Mouse (Mus musculus): ENCODE measurements around the gene Mmp28. TPM values are rescaled to one million over a fixed set of nuclear protein-coding genes. Genes with fewer than 3 reads are reported as not detected.
A peak's percentile ranks its signal among the peaks of the same experiment; 100 is the strongest.

Mmp28 gene
- polyA plus RNA-seq, 1 experiment from 2014 or later, result 0.47 TPM

- H3K4me2 ChIP-seq, result no peak overlapping the region
- DNase-seq (no peak), ATAC-seq (ENCODE audit: low read depth) (no peak)
- H3K36me3 ChIP-seq, result no peaks in the 10 kb centered on the region
- no peak overlapping the region for H3K9ac ChIP-seq
- H3K4me3 ChIP-seq (replicated peaks), result no peak overlapping the region
- H3K27ac ChIP-seq, result no peak overlapping the region
- peaks cover 7% of the 10 kb centered on the region; the same call in 1 of the 2 replicates for H3K4me1 ChIP-seq (replicated peaks)
- peaks cover 68% of the 10 kb centered on the region for H3K27me3 ChIP-seq
- 59% methylated on average over 10 of the region's 10 CpGs for WGBS (ENCODE audit: insufficient replicate concordance)
- no peaks in the 10 kb centered on the region for H3K9me3 ChIP-seq (replicated peaks)
These were observed 1.3 kb downstream of the Mmp28 start for GRCm38 (mm10) chr11:83461462-83462027.

GRCm38 (mm10) chr11:83457912-83458601 lies 4.8 kb downstream of the Mmp28 start:
- Histone ChIP-seq H3K27ac (no peak overlapping the region), H3K9me3 (replicated peaks) (no peaks in the 10 kb centered on the region), H3K4me2 (no peak overlapping the region), H3K9ac (no peak overlapping the region), H3K4me3 (replicated peaks) (no peak overlapping the region), H3K36me3 (no peaks in the 10 kb centered on the region), H3K4me1 (replicated peaks) (peaks cover 33% of the 10 kb centered on the region), H3K27me3 (peaks cover 45% of the 10 kb centered on the region)
- WGBS (ENCODE audit: insufficient replicate concordance), result 59% methylated on average over 9 of the region's 9 CpGs
- no peak for DNase-seq
- no peak for ATAC-seq (ENCODE audit: low read depth)

GRCm38 (mm10) chr11:83457257-83457656 lies 5.6 kb downstream of the Mmp28 start:
- H3K27ac ChIP-seq, result no peak overlapping the region
- no peaks in the 10 kb centered on the region for H3K36me3 ChIP-seq
- no peak overlapping the region for H3K4me3 ChIP-seq (replicated peaks)
- peaks cover 26% of the 10 kb centered on the region for H3K4me1 ChIP-seq (replicated peaks)
- peaks cover 37% of the 10 kb centered on the region for H3K27me3 ChIP-seq
- DNase-seq (no peak), ATAC-seq (ENCODE audit: low read depth) (no peak)
- H3K9me3 ChIP-seq (replicated peaks), result no peaks in the 10 kb centered on the region
- H3K4me2 ChIP-seq, result no peak overlapping the region
- no peak overlapping the region for H3K9ac ChIP-seq
- WGBS (ENCODE audit: insufficient replicate concordance), result 34% methylated on average over 7 of the region's 7 CpGs

- H3K27ac ChIP-seq, result no peak overlapping the region
- 43% methylated on average over 3 of the region's 3 CpGs for WGBS (ENCODE audit: insufficient replicate concordance)
- DNase-seq, result no peak
These were observed 7.3 kb downstream of the Mmp28 start for GRCm38 (mm10) chr11:83455608-83456007.

GRCm38 (mm10) chr11:83454548-83454947 lies 8.3 kb downstream of the Mmp28 start:
- Histone ChIP-seq H3K4me1 (replicated peaks) (peaks cover 27% of the 10 kb centered on the region), H3K9ac (no peak overlapping the region), H3K4me2 (0 out of 2 replicates have a peak overlapping the region, but pooled peaks have one; percentile 2), H3K36me3 (no peaks in the 10 kb centered on the region), H3K27me3 (peaks cover 11% of the 10 kb centered on the region), H3K27ac (no peak overlapping the region), H3K9me3 (replicated peaks) (no peaks in the 10 kb centered on the region), H3K4me3 (replicated peaks) (no peak overlapping the region)
- ATAC-seq (ENCODE audit: low read depth) (peak; percentile 50; the same call in 1 of the 2 replicates), DNase-seq (no peak)
- 4% methylated on average over 4 of the region's 4 CpGs for WGBS (ENCODE audit: insufficient replicate concordance)

More at GRCm38 (mm10) chr11:83455608-83456007, 7.3 kb downstream of the Mmp28 start:
- Histone ChIP-seq H3K27me3 (peaks cover 21% of the 10 kb centered on the region), H3K4me3 (replicated peaks) (no peak overlapping the region), H3K36me3 (no peaks in the 10 kb centered on the region), H3K4me1 (replicated peaks) (peaks cover 26% of the 10 kb centered on the region), H3K9ac (no peak overlapping the region), H3K9me3 (replicated peaks) (no peaks in the 10 kb centered on the region), H3K4me2 (no peak overlapping the region)
- no peak for ATAC-seq (ENCODE audit: low read depth)

GRCm38 (mm10) chr11:83451281-83451680 lies 11.6 kb downstream of the Mmp28 start:
- Histone ChIP-seq H3K9ac (no peak overlapping the region), H3K4me2 (no peak overlapping the region), H3K27ac (no peak overlapping the region), H3K4me3 (replicated peaks) (no peak overlapping the region), H3K4me1 (replicated peaks) (peaks cover 50% of the 10 kb centered on the region), H3K36me3 (no peaks in the 10 kb centered on the region), H3K27me3 (peaks cover 16% of the 10 kb centered on the region), H3K9me3 (replicated peaks) (no peaks in the 10 kb centered on the region)
- ATAC-seq (ENCODE audit: low read depth) (no peak), DNase-seq (no peak)
- 80% methylated on average over 10 of the region's 10 CpGs for WGBS (ENCODE audit: insufficient replicate concordance)

- peaks cover 43% of the 10 kb centered on the region for H3K4me1 ChIP-seq (replicated peaks)
These were observed 12.3 kb downstream of the Mmp28 start for GRCm38 (mm10) chr11:83450550-83450949.

GRCm38 (mm10) chr11:83449298-83449697 lies 13.6 kb downstream of the Mmp28 start:
- Histone ChIP-seq H3K27ac (no peak overlapping the region), H3K27me3 (peaks cover 31% of the 10 kb centered on the region), H3K4me1 (replicated peaks) (peaks cover 37% of the 10 kb centered on the region), H3K4me3 (replicated peaks) (no peak overlapping the region), H3K9me3 (replicated peaks) (no peaks in the 10 kb centered on the region), H3K36me3 (no peaks in the 10 kb centered on the region), H3K4me2 (no peak overlapping the region), H3K9ac (no peak overlapping the region)
- ATAC-seq (ENCODE audit: low read depth), result no peak
- 26% methylated on average over 4 of the region's 4 CpGs for WGBS (ENCODE audit: insufficient replicate concordance)
- DNase-seq, result no peak

More at GRCm38 (mm10) chr11:83450550-83450949, 12.3 kb downstream of the Mmp28 start:
- H3K4me2 ChIP-seq, result no peak overlapping the region
- ATAC-seq (ENCODE audit: low read depth) (no peak), DNase-seq (no peak)
- H3K27ac ChIP-seq, result no peak overlapping the region
- no peaks in the 10 kb centered on the region for H3K36me3 ChIP-seq
- no peaks in the 10 kb centered on the region for H3K9me3 ChIP-seq (replicated peaks)
- no peak overlapping the region for H3K4me3 ChIP-seq (replicated peaks)
- 36% methylated on average over 1 of the region's 1 CpGs for WGBS (ENCODE audit: insufficient replicate concordance)
- peaks cover 21% of the 10 kb centered on the region for H3K27me3 ChIP-seq
- H3K9ac ChIP-seq, result no peak overlapping the region

- Histone ChIP-seq H3K4me2 (no peak overlapping the region), H3K27ac (no peak overlapping the region), H3K27me3 (peaks cover 35% of the 10 kb centered on the region), H3K36me3 (no peaks in the 10 kb centered on the region), H3K9ac (no peak overlapping the region), H3K9me3 (replicated peaks) (no peaks in the 10 kb centered on the region), H3K4me3 (replicated peaks) (no peak overlapping the region), H3K4me1 (replicated peaks) (peaks cover 36% of the 10 kb centered on the region)
- ATAC-seq (ENCODE audit: low read depth) (no peak), DNase-seq (no peak)
These were observed 14.0 kb downstream of the Mmp28 start for GRCm38 (mm10) chr11:83448927-83449236.

GRCm38 (mm10) chr11:83448021-83448926 lies 14.6 kb downstream of the Mmp28 start:
- no peak overlapping the region for H3K9ac ChIP-seq
- ATAC-seq (ENCODE audit: low read depth), result peak; percentile 29; the same call in 1 of the 2 replicates
- H3K36me3 ChIP-seq, result no peaks in the 10 kb centered on the region
- 30% methylated on average over 16 of the region's 16 CpGs for WGBS (ENCODE audit: insufficient replicate concordance)
- no peak overlapping the region for H3K27ac ChIP-seq
- H3K4me3 ChIP-seq (replicated peaks), result no peak overlapping the region
- H3K27me3 ChIP-seq, result peaks cover 41% of the 10 kb centered on the region
- peaks cover 41% of the 10 kb centered on the region for H3K4me1 ChIP-seq (replicated peaks)
- H3K9me3 ChIP-seq (replicated peaks), result no peaks in the 10 kb centered on the region
- DNase-seq, result no peak
- H3K4me2 ChIP-seq, result no peak overlapping the region

GRCm38 (mm10) chr11:83447612-83448011 lies 15.3 kb downstream of the Mmp28 start:
- Histone ChIP-seq H3K9me3 (replicated peaks) (no peaks in the 10 kb centered on the region), H3K4me2 (no peak overlapping the region), H3K36me3 (no peaks in the 10 kb centered on the region), H3K9ac (no peak overlapping the region), H3K27ac (no peak overlapping the region), H3K4me3 (replicated peaks) (no peak overlapping the region), H3K4me1 (replicated peaks) (peaks cover 45% of the 10 kb centered on the region), H3K27me3 (peaks cover 48% of the 10 kb centered on the region)
- no peak for DNase-seq
- ATAC-seq (ENCODE audit: low read depth), result no peak
- 62% methylated on average over 10 of the region's 10 CpGs for WGBS (ENCODE audit: insufficient replicate concordance)
